Mouse (Mus musculus): Measurements from ENCODE around the gene Cped1. TPM values are rescaled to one million over a fixed set of nuclear protein-coding genes. Genes with fewer than 3 reads are reported as not detected.
A peak's percentile ranks its signal among the peaks of the same experiment; 100 is the strongest.

Gene Cped1
- polyA plus RNA-seq, 1 experiment from 2014 or later, result 6.4 TPM

DNA sequence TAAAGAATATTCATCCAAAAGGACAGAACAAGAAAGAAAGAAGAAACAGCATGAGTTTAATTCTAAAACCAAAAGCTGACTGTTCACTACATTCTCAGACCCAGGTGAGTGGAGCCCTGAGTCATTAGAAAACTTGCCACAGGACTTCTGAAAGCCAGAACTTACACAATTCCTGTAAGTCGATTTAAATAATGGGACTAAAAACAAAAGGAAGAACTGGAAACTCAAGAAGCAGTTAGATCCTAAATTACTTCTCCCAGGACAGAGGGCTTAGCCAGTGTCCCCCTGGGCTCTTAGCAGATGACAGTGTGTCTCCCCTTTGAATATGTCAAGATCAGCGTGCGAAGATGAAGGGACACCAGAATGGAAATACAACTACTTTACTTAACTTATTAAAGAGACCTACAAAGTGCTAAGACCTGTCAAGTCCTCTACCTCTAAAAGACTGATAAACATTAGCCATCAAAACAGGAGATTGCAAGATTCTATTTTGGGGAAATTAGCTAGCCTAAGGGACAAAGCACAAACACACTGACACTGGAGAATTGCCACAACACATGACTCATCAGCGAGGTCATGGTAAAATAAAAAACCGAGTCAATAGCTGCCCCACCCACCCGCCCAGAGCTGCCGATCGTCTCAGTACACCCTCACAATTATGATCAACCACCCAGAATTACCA is 284.3 kb downstream of the Cped1 start:
- no peak for ATAC-seq (replicated peaks; ENCODE audit: insufficient number of reproducible peaks, low FRiP score, low TSS enrichment)
- no peaks in the 10 kb centered on the region for H3K27me3 ChIP-seq (ENCODE audit: control insufficient read depth, insufficient read depth, low read length)
- H3K9me3 ChIP-seq (replicated peaks; ENCODE audit: control insufficient read depth, low read length), result no peaks in the 10 kb centered on the region
- H3K9ac ChIP-seq (ENCODE audit: low read depth, low read length), result no peak overlapping the region
- no peaks in the 10 kb centered on the region for H3K4me1 ChIP-seq (ENCODE audit: control insufficient read depth, insufficient read depth, low read length)
- H3K4me3 ChIP-seq (ENCODE audit: low read depth, low read length), result no peak overlapping the region
- no peak overlapping the region for H3K27ac ChIP-seq (ENCODE audit: low read depth, low read length)
- 60% methylated on average over 8 of the region's 8 CpGs for WGBS (ENCODE audit: insufficient replicate concordance)
- no peak overlapping the region for H3K4me2 ChIP-seq
- H3K36me3 ChIP-seq (ENCODE audit: control insufficient read depth, insufficient read depth, low read length), result no peaks in the 10 kb centered on the region

DNA sequence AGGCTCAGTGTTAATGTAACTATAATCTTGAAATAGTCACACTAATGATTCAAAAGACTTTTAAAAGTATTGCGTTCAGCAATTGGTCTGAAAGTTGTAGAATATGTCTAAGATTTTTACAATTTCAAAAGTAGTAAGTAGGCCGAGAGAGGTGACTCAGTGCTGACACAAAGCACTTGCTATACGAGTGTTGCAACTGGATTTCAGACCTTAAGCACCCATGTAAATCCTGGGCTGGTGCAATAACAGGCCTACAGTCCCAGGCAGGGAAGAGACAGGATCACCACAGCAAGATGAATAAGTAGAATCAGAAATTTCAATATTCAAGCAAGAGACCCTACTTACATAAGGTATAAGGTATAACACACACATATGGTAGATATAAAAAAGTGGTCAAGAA is 292.2 kb downstream of the Cped1 start:
- Histone ChIP-seq H3K27ac (ENCODE audit: low read depth, low read length) (no peak overlapping the region), H3K4me2 (no peak overlapping the region), H3K27me3 (ENCODE audit: control insufficient read depth, insufficient read depth, low read length) (no peaks in the 10 kb centered on the region), H3K4me3 (ENCODE audit: low read depth, low read length) (no peak overlapping the region), H3K9ac (ENCODE audit: low read depth, low read length) (no peak overlapping the region), H3K4me1 (ENCODE audit: control insufficient read depth, insufficient read depth, low read length) (no peaks in the 10 kb centered on the region), H3K36me3 (ENCODE audit: control insufficient read depth, insufficient read depth, low read length) (no peaks in the 10 kb centered on the region), H3K9me3 (replicated peaks; ENCODE audit: control insufficient read depth, low read length) (no peaks in the 10 kb centered on the region)
- WGBS (ENCODE audit: insufficient replicate concordance), result 71% methylated on average over 3 of the region's 3 CpGs
- no peak for ATAC-seq (replicated peaks; ENCODE audit: insufficient number of reproducible peaks, low FRiP score, low TSS enrichment)

DNA sequence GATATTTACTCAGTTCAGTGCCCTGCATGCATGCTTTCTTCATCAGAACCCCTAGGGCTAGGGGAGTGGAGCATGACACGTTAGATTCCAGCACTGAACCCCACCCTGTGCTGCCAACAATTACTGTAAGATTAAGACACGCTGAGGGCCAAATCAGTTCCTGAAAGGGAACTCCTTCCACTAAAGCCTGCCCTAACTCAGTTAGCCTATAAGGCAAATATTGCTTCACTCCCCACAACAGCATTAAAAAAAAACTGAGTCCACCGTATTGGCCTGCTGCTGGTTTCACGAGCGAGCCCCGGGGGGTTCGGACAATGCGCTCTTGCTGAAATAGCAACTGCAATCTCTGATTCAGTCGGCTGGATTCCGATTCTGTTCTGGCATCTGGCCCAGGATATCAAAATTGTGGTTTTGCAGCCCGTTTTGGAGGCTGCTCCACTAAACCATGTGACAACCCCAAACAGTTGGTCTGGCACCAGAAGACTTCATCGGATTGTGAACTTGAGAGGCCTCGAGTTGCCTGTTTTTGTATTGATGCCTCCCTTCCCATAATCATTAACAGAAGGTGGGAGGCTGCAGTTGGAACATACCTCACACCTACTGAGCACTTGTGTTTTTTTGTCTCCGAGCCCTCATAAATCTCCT is 294.6 kb downstream of the Cped1 start:
- H3K27ac ChIP-seq (ENCODE audit: low read depth, low read length), result no peak overlapping the region
- ATAC-seq (replicated peaks; ENCODE audit: insufficient number of reproducible peaks, low FRiP score, low TSS enrichment), result no peak
- 64% methylated on average over 14 of the region's 14 CpGs for WGBS (ENCODE audit: insufficient replicate concordance)

DNA sequence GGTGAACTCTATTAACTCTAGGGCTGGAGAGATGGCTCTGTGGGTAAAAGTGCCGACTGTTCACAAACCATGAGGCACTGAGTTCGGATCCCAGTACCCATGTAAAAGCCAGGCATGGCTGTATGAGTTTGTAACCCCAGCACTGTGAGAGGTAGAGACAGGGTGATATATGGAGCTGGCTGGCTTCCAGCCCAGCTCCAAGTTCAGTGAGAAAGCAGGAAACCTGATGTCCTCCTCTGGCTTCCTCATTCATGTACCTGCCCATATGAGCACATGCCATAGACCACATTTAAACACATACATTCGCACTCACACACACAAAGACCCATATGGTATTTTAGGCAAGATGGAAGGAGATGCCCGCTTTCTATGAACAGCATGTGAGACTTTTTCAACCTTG is 296.7 kb downstream of the Cped1 start:
- H3K9ac ChIP-seq (ENCODE audit: low read depth, low read length), result no peak overlapping the region
- no peak overlapping the region for H3K4me2 ChIP-seq
- H3K4me3 ChIP-seq (ENCODE audit: low read depth, low read length), result no peak overlapping the region
- no peaks in the 10 kb centered on the region for H3K4me1 ChIP-seq (ENCODE audit: control insufficient read depth, insufficient read depth, low read length)
- no peak for ATAC-seq (replicated peaks; ENCODE audit: insufficient number of reproducible peaks, low FRiP score, low TSS enrichment)
- no peaks in the 10 kb centered on the region for H3K9me3 ChIP-seq (replicated peaks; ENCODE audit: control insufficient read depth, low read length)
- H3K36me3 ChIP-seq (ENCODE audit: control insufficient read depth, insufficient read depth, low read length), result no peaks in the 10 kb centered on the region
- 86% methylated on average over 4 of the region's 4 CpGs for WGBS (ENCODE audit: insufficient replicate concordance)
- no peak overlapping the region for H3K27ac ChIP-seq (ENCODE audit: low read depth, low read length)
- peaks cover 10% of the 10 kb centered on the region for H3K27me3 ChIP-seq (ENCODE audit: control insufficient read depth, insufficient read depth, low read length)

More for the DNA sequence above, 294.6 kb downstream of the Cped1 start:
- Histone ChIP-seq H3K27me3 (ENCODE audit: control insufficient read depth, insufficient read depth, low read length) (no peaks in the 10 kb centered on the region), H3K4me2 (no peak overlapping the region), H3K9ac (ENCODE audit: low read depth, low read length) (no peak overlapping the region), H3K4me1 (ENCODE audit: control insufficient read depth, insufficient read depth, low read length) (no peaks in the 10 kb centered on the region), H3K36me3 (ENCODE audit: control insufficient read depth, insufficient read depth, low read length) (no peaks in the 10 kb centered on the region), H3K9me3 (replicated peaks; ENCODE audit: control insufficient read depth, low read length) (no peaks in the 10 kb centered on the region), H3K4me3 (ENCODE audit: low read depth, low read length) (no peak overlapping the region)

DNA sequence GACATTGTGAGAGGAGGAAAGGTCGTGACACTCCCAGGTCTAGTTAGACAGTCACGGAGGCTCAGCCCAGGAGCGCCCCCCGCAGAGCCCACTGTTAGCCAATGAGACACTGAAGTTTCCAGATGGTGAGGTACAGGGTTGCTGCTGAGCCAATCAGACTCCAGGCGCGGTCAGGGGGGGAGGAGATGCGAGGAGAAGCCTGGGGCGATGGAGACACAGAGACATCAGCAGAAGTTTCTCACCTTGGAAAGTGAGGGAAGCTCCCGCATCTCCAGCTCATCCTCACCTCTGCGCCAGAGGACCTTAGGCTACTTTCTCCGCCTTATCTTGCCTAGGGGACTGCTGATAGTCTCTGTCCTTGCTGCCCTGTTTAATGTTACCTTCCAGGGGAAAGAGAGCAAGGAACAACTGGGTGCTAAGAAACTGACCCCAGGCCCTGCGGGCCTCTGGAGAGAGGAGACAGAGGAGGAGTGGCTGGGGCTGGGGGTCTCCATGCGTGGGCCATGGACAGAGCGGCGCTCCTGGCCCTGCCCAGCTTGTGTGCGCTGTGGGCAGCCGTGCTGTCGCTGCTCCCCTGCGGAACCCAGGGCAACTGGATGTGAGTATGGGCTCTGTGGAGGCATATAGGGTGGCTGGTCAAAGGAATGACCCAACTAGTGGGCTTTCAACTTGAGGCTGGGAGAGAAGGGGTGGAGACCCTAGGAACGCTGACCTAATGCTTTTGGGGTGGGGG is 302.5 kb downstream of the Cped1 start, which contains the start of gene Wnt16:
TSS of gene Wnt16 (plus strand) at position 224 of the 733 bp plus-strand sequence.
- Histone ChIP-seq H3K27me3 (ENCODE audit: control insufficient read depth, insufficient read depth, low read length) (peaks cover 36% of the 10 kb centered on the region), H3K27ac (ENCODE audit: low read depth, low read length) (no peak within 1 kb of the TSS), H3K4me3 (ENCODE audit: low read depth, low read length) (peak within 1 kb of the TSS; percentile 45), H3K4me1 (ENCODE audit: control insufficient read depth, insufficient read depth, low read length) (peaks cover 10% of the 10 kb centered on the region; the same call in 1 of the 2 replicates), H3K9ac (ENCODE audit: low read depth, low read length) (peak within 1 kb of the TSS; percentile 39; the same call in 1 of the 2 replicates), H3K4me2 (peak within 1 kb of the TSS; percentile 83), H3K9me3 (replicated peaks; ENCODE audit: control insufficient read depth, low read length) (no peaks in the 10 kb centered on the region), H3K36me3 (ENCODE audit: control insufficient read depth, insufficient read depth, low read length) (no peaks in the 10 kb centered on the region)
- ATAC-seq (replicated peaks; ENCODE audit: insufficient number of reproducible peaks, low FRiP score, low TSS enrichment), result peak; percentile 46; the same call in 1 of the 2 replicates
- 1% methylated on average over 20 of the region's 20 CpGs for WGBS (ENCODE audit: insufficient replicate concordance)

DNA sequence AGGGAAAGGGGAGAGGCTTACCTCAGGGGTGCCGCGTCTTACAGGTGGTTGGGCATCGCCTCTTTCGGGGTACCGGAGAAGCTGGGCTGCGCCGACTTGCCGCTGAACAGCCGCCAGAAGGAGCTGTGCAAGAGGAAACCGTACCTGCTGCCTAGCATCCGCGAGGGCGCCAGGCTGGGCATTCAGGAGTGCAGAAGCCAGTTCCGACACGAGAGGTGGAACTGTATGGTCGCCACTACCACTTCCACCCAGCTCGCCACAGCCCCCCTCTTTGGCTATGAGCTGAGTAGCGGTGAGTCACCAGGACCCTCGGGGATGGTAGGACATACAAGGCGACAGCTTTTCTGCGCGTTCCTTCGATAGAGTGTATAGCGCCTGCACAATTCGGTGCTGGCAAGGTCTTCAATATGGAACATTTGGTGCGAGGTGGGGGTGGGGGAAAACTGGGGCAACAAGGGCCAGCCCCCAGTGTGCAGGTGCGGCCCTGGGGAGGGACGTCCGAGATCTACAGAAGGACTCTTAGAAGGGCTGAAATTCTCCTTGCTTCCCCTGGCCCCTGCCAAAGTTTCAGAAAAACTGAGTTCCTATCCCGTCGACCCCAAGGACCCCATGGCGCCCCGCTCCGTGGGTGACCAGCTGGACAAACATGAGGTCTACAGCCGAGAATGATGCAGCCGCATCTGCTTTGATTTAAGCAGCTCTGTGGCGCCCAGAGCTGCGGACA is 303.2 kb downstream of the Cped1 start:
- peaks cover 36% of the 10 kb centered on the region for H3K27me3 ChIP-seq (ENCODE audit: control insufficient read depth, insufficient read depth, low read length)
- H3K4me2 ChIP-seq, result peak overlapping the region; percentile 83
- peak; percentile 57; the same call in 1 of the 2 replicates for ATAC-seq (replicated peaks; ENCODE audit: insufficient number of reproducible peaks, low FRiP score, low TSS enrichment)
- H3K4me3 ChIP-seq (ENCODE audit: low read depth, low read length), result peak overlapping the region; percentile 45
- H3K9me3 ChIP-seq (replicated peaks; ENCODE audit: control insufficient read depth, low read length), result no peaks in the 10 kb centered on the region
- H3K27ac ChIP-seq (ENCODE audit: low read depth, low read length), result no peak overlapping the region
- H3K9ac ChIP-seq (ENCODE audit: low read depth, low read length), result peak overlapping the region; percentile 39; the same call in 1 of the 2 replicates
- H3K36me3 ChIP-seq (ENCODE audit: control insufficient read depth, insufficient read depth, low read length), result no peaks in the 10 kb centered on the region
- H3K4me1 ChIP-seq (ENCODE audit: control insufficient read depth, insufficient read depth, low read length), result peaks cover 10% of the 10 kb centered on the region; the same call in 1 of the 2 replicates
- WGBS (ENCODE audit: insufficient replicate concordance), result under 1% methylated on average over 38 of the region's 38 CpGs

DNA sequence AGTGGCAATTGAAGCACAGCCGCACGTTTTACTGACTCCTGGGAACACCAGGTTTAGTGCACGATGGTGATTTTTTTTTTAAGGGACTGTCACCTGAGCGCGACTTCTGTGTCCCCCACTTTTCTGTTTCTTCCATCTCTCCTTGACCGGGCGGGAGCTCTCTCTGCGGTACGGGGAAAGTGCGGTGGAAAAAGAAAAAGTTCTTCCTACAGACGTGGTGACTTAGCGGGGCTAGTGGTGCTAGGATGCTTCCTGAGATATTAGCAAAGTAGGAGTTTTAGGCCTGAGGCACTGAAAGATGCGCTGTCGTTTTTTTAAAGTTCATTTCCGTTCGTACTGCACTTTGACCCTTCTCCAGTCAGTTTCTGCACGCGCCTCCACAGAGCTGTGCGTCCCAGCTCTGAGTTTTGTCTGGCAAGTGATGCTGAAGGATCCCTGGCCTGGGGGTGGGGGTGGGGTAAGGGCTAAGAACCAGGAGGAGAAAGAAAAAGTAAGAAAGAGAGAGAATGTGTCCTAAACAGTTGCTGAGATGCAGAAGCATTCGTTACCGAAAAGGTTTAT is 303.8 kb downstream of the Cped1 start:
- H3K9me3 ChIP-seq (replicated peaks; ENCODE audit: control insufficient read depth, low read length), result no peaks in the 10 kb centered on the region
- peaks cover 10% of the 10 kb centered on the region; the same call in 1 of the 2 replicates for H3K4me1 ChIP-seq (ENCODE audit: control insufficient read depth, insufficient read depth, low read length)
- no peak overlapping the region for H3K27ac ChIP-seq (ENCODE audit: low read depth, low read length)
- WGBS (ENCODE audit: insufficient replicate concordance), result 3% methylated on average over 21 of the region's 21 CpGs
- peak overlapping the region; percentile 83 for H3K4me2 ChIP-seq
- H3K27me3 ChIP-seq (ENCODE audit: control insufficient read depth, insufficient read depth, low read length), result peaks cover 36% of the 10 kb centered on the region
- no peaks in the 10 kb centered on the region for H3K36me3 ChIP-seq (ENCODE audit: control insufficient read depth, insufficient read depth, low read length)
- no peak for ATAC-seq (replicated peaks; ENCODE audit: insufficient number of reproducible peaks, low FRiP score, low TSS enrichment)
- peak overlapping the region; percentile 39; the same call in 1 of the 2 replicates for H3K9ac ChIP-seq (ENCODE audit: low read depth, low read length)
- peak overlapping the region; percentile 45 for H3K4me3 ChIP-seq (ENCODE audit: low read depth, low read length)

DNA sequence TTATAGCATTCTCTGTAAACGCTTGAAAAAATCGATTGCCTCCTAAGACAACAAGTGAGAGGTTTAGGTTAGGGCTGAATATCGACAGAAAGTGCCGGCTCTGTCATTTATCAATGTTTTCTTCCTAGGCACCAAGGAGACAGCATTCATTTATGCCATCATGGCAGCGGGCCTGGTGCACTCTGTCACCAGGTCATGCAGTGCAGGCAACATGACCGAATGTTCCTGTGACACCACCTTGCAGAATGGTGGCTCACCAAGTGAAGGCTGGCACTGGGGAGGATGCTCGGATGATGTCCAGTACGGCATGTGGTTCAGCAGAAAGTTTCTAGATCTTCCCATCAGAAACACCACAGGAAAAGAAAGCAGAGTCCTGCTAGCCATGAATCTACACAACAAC is 305.1 kb downstream of the Cped1 start:
- 66% methylated on average over 8 of the region's 8 CpGs for WGBS (ENCODE audit: insufficient replicate concordance)
- H3K4me3 ChIP-seq (ENCODE audit: low read depth, low read length), result no peak overlapping the region

More for the DNA sequence above, 305.1 kb downstream of the Cped1 start:
- no peaks in the 10 kb centered on the region for H3K9me3 ChIP-seq (replicated peaks; ENCODE audit: control insufficient read depth, low read length)
- peaks cover 36% of the 10 kb centered on the region for H3K27me3 ChIP-seq (ENCODE audit: control insufficient read depth, insufficient read depth, low read length)
- no peak overlapping the region for H3K9ac ChIP-seq (ENCODE audit: low read depth, low read length)
- no peaks in the 10 kb centered on the region for H3K36me3 ChIP-seq (ENCODE audit: control insufficient read depth, insufficient read depth, low read length)
- H3K4me2 ChIP-seq, result no peak overlapping the region
- peaks cover 10% of the 10 kb centered on the region; the same call in 1 of the 2 replicates for H3K4me1 ChIP-seq (ENCODE audit: control insufficient read depth, insufficient read depth, low read length)
- H3K27ac ChIP-seq (ENCODE audit: low read depth, low read length), result no peak overlapping the region
- ATAC-seq (replicated peaks; ENCODE audit: insufficient number of reproducible peaks, low FRiP score, low TSS enrichment), result no peak
